Mouse (Mus musculus) kidney, embryonic 14.5 days (tissue): ENCODE data around the gene Obscn. TPM values are rescaled to one million over a fixed set of nuclear protein-coding genes. Genes with fewer than 3 reads are reported as not detected.
"Not testable (repeated sequence)": the region's sequence is repeated elsewhere in the genome, so short reads cannot be mapped to it uniquely, and the experiment has no call there.

Experiments
- ATAC-seq: fragments of 200-750 bp; cut with Nextera tagmentation; 2 replicates; pipeline ENCODE4 v1.8.0; 2017; ENCODE audit warnings: moderate number of reproducible peaks, mild to moderate bottlenecking, moderate TSS enrichment, moderate library complexity; ENCODE audit not compliant: low FRiP score, low TSS enrichment
- H3K27ac ChIP-seq: fragments of 300-500 bp; sonication (generic); 2 replicates; pipeline ENCODE4 v1.5.1; 2014; ENCODE audit warnings: low read depth, mild to moderate bottlenecking, low read length, moderate library complexity, mixed read lengths
- H3K27me3 ChIP-seq: fragments of 300-500 bp; sonication (generic); 2 replicates; pipeline ENCODE4 v1.6.1; 2014; ENCODE audit warnings: mild to moderate bottlenecking, low read length; ENCODE audit not compliant: control insufficient read depth, insufficient read depth
- H3K36me3 ChIP-seq: fragments of 300-500 bp; sonication (generic); 2 replicates; pipeline ENCODE4 v1.6.1; 2014; ENCODE audit warnings: low read length, mixed read lengths; ENCODE audit not compliant: control insufficient read depth, insufficient read depth
- H3K4me1 ChIP-seq: fragments of 300-500 bp; sonication (generic); 2 replicates; pipeline ENCODE4 v1.6.1; 2014; ENCODE audit warnings: low read length, mixed read lengths; ENCODE audit not compliant: control insufficient read depth, insufficient read depth
- H3K4me2 ChIP-seq: fragments of 300-500 bp; sonication (generic); replicated peaks from 2 replicates; pipeline ENCODE4 v1.6.1; 2014; ENCODE audit warnings: low read depth, mild to moderate bottlenecking, low read length
- H3K4me3 ChIP-seq: fragments of 300-500 bp; sonication (generic); 2 replicates; pipeline ENCODE4 v1.5.1; 2014; ENCODE audit warnings: mild to moderate bottlenecking, low read length
- H3K9ac ChIP-seq: fragments of 300-500 bp; sonication (generic); 2 replicates; pipeline ENCODE4 v1.6.1; 2014; ENCODE audit warnings: low read depth, mild to moderate bottlenecking, low read length, moderate library complexity
- H3K9me3 ChIP-seq: fragments of 300-500 bp; sonication (generic); 2 replicates; pipeline ENCODE4 v1.6.1; 2016; ENCODE audit warnings: low read length; ENCODE audit not compliant: control insufficient read depth
- WGBS: fragments of 180-500 bp; shearing (Covaris S2); extraction: QIAGEN DNeasy Blood & Tissue Kit; methylation state at CpG from one replicate; pipeline ENCODE4 v1.1.7; 2014; 5-methylcytosine and 5-hydroxymethylcytosine counted together
- polyA plus RNA-seq: library from polyadenylated mRNA; unstranded; fragments of >200 nt; fragmentation: Nextera tagmentation; extraction: Ambion mirVana; gene quantifications from 2 replicates; pipeline ENCODE4 v1.2.1, GENCODE M21; 2014

Obscn gene
- polyA plus RNA-seq, 1 experiment from 2014 or later = 0.51 TPM

DNA sequence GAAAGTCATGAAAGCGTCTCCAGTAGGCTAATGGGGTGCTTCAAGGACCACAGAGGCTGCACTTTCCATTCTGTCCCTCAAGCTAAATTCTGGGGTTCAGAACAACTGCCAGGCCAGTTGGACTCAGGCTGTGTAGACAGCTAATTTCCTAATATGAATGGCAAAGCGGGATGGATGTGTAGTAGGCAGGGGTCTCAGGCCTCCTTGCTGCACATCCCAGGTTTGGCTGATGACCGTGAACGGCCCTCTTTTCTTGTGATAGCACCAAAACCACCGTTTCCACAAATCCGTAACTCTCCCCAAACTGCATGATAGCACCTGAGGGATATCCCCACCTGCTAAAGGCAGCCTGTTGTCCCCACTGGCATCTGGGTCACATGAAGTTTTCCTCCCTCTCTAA is 177.7 kb downstream of the Obscn start:
- Histone ChIP-seq H3K9ac (peak overlapping the region; percentile 18; the same call in 1 of the 2 replicates), H3K27ac (no peak overlapping the region), H3K4me1 (peaks cover 21% of the 10 kb centered on the region; the same call in 1 of the 2 replicates), H3K4me2 (no peak overlapping the region), H3K36me3 (peaks cover 11% of the 10 kb centered on the region), H3K27me3 (peaks cover 4% of the 10 kb centered on the region), H3K4me3 (no peak overlapping the region), H3K9me3 (peaks cover 9% of the 10 kb centered on the region)
- 87% methylated on average over 6 of the region's 6 CpGs for WGBS
- no peak for ATAC-seq

DNA sequence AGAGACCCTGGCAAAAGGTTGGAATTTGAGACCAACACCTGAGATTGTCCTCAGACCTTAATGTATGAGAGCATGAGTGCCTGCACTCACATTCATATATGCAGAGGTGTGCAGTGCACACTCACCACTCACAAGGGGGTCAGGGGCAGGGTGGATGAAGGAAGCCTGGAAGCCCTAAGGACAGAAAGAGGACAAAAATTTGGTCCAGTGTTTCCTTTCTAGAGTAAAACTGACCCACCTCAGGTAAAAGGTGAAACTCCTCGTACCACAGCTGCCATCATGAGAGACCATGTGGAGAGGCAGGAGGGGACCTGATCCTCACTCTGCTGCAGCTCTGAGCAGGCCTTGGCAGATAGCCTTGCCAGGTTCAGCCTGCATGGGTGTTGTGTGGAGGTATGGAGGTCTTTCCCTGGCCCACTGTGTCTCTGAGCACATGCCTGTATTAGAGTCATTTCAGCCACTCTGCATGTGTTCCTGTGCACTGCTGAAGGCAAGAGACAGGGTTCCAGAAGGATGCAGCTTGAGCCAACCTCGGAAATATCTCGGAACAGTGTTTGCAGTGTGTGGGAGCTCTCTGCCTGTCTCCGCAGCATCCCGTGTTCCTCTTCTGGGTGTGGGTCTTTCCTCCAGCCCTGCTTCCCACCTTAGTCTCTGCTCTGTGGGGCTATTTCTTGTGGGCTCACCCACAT is 178.8 kb downstream of the Obscn start:
- peak overlapping the region; percentile 87; the same call in 1 of the 2 replicates for H3K4me2 ChIP-seq
- H3K4me3 ChIP-seq = no peak overlapping the region; the same call in 1 of the 2 replicates
- H3K9me3 ChIP-seq = peaks cover 9% of the 10 kb centered on the region
- H3K27me3 ChIP-seq = peaks cover 4% of the 10 kb centered on the region
- peaks cover 11% of the 10 kb centered on the region for H3K36me3 ChIP-seq
- ATAC-seq = no peak
- 82% methylated on average over 5 of the region's 5 CpGs for WGBS
- peak overlapping the region; percentile 93; the same call in 1 of the 2 replicates for H3K9ac ChIP-seq
- peaks cover 21% of the 10 kb centered on the region; the same call in 1 of the 2 replicates for H3K4me1 ChIP-seq
- H3K27ac ChIP-seq = no peak overlapping the region

DNA sequence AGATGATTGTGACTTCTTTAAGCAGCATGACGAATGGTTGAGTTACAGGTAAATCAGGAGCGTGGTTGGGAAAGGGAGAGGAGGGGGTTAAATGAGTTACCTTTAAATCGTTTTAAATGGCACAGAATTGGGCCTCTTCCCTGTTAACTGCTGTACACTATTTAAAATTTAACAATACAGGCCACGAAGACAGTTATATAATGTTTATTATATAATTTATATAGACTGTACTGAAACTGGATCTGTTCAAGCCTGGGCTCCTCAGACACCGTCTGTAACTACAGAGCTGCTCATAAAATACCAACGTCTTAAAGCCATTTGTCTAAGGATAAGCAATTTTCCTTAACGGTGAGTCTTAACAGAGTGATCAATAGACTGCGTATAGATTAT is 180.3 kb downstream of the Obscn start:
- H3K27me3 ChIP-seq = 0 out of 2 replicates have a peak, but pooled peaks cover 3% of the 10 kb centered on the region
- 23% methylated on average over 8 of the region's 8 CpGs for WGBS
- H3K4me2 ChIP-seq = peak overlapping the region; percentile 87
- H3K4me1 ChIP-seq = peaks cover 21% of the 10 kb centered on the region; the same call in 1 of the 2 replicates
- peaks cover 11% of the 10 kb centered on the region for H3K36me3 ChIP-seq
- peak overlapping the region; percentile 93 for H3K9ac ChIP-seq
- ATAC-seq = no peak
- no peaks in the 10 kb centered on the region for H3K9me3 ChIP-seq
- H3K4me3 ChIP-seq = peak overlapping the region; percentile 56
- peak overlapping the region; percentile 100; the same call in 1 of the 2 replicates for H3K27ac ChIP-seq

DNA sequence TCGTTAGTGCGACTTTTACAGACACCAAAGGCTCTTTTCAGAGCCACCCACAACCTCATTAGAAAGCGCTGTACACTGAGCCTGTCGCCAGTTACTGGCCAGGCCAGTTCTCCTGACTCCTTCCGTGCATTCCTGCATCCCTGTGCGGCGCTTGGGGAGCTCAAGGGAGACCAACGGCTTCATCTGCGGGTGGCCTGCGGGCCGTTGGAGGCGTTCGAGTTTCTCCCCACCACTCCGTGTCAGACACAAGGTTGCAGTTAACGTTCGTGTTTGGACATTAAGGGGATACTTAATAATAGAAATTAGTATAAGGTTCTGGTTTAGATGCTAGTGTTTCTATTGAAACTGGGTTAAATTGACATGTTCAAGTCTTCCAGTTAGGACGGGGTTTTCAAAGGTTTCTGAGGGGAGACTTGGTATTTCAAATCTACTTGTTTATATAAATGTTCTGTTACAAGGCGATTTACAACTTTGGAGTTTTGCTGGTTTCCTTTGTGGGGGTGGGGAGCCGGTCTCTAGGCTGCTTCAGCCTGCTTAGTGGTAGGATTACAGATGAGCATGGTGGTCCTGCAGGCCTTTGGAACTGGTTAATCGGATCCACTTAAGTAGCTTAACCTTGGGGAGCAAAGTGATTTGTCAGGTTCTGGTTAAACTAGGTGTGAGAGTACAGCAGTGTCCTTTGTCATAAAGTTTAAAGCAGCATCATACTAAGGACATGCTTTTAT is 180.9 kb downstream of the Obscn start:
- H3K4me1 ChIP-seq = peaks cover 21% of the 10 kb centered on the region; the same call in 1 of the 2 replicates
- peak overlapping the region; percentile 93 for H3K9ac ChIP-seq
- H3K9me3 ChIP-seq = no peaks in the 10 kb centered on the region
- peak overlapping the region; percentile 87 for H3K4me2 ChIP-seq
- H3K36me3 ChIP-seq = peaks cover 11% of the 10 kb centered on the region
- under 1% methylated on average over 20 of the region's 20 CpGs for WGBS
- peak overlapping the region; percentile 56 for H3K4me3 ChIP-seq
- H3K27me3 ChIP-seq = 0 out of 2 replicates have a peak, but pooled peaks cover 3% of the 10 kb centered on the region
- peak overlapping the region; percentile 100 for H3K27ac ChIP-seq
- ATAC-seq = no peak

DNA sequence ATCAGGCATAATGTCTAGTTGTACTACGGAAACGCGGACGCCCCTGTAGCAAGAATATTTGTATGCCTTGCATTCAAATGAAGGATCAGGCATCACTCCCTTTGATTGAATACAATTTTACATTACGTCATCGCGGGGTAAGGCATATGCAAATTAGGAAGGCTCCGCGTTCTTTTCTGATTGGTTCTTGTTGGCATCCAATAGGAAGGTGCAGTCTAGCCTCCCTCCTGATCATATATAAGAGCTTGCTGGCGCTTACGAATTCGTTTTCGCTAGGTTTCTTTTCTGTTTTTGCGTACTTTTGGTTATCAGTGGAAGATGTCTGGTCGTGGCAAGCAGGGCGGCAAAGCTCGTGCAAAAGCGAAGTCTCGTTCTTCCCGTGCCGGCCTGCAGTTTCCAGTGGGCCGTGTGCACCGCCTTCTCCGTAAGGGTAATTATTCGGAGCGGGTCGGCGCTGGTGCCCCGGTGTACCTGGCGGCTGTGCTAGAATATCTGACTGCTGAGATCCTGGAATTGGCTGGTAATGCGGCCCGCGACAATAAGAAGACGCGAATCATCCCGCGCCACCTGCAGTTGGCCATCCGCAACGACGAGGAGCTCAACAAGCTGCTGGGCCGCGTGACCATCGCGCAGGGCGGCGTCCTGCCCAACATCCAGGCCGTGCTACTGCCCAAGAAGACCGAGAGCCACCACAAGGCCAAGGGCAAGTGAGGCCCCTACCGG is 181.6 kb downstream of the Obscn start, which contains the start of the genes Hist3h2a and Trim17:
TSS of gene Hist3h2a (plus strand) at position 266 of the 723 bp plus-strand sequence.
TSS of gene Trim17 (plus strand) at position 266 of the 723 bp plus-strand sequence.
- peaks cover 21% of the 10 kb centered on the region; the same call in 1 of the 2 replicates for H3K4me1 ChIP-seq
- 0 out of 2 replicates have a peak, but pooled peaks cover 3% of the 10 kb centered on the region for H3K27me3 ChIP-seq
- H3K27ac ChIP-seq = peak within 1 kb of the TSS; percentile 100
- ATAC-seq = peak; percentile 93
- H3K4me2 ChIP-seq = peak within 1 kb of the TSS; percentile 87
- H3K9me3 ChIP-seq = no peaks in the 10 kb centered on the region
- under 1% methylated on average over 49 of the region's 49 CpGs for WGBS
- peaks cover 11% of the 10 kb centered on the region for H3K36me3 ChIP-seq
- peak within 1 kb of the TSS; percentile 93 for H3K9ac ChIP-seq
- peak within 1 kb of the TSS; percentile 56 for H3K4me3 ChIP-seq

DNA sequence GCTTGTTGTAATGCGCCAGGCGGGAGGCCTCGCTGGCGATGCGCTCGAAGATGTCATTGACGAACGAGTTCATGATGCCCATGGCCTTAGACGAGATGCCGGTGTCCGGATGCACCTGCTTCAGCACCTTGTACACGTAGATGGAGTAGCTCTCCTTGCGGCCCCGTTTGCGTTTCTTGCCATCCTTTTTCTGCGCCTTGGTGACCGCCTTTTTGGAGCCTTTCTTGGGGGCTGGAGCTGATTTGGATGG is 182.1 kb downstream of the Obscn start:
- ATAC-seq = not testable (repeated sequence)

DNA sequence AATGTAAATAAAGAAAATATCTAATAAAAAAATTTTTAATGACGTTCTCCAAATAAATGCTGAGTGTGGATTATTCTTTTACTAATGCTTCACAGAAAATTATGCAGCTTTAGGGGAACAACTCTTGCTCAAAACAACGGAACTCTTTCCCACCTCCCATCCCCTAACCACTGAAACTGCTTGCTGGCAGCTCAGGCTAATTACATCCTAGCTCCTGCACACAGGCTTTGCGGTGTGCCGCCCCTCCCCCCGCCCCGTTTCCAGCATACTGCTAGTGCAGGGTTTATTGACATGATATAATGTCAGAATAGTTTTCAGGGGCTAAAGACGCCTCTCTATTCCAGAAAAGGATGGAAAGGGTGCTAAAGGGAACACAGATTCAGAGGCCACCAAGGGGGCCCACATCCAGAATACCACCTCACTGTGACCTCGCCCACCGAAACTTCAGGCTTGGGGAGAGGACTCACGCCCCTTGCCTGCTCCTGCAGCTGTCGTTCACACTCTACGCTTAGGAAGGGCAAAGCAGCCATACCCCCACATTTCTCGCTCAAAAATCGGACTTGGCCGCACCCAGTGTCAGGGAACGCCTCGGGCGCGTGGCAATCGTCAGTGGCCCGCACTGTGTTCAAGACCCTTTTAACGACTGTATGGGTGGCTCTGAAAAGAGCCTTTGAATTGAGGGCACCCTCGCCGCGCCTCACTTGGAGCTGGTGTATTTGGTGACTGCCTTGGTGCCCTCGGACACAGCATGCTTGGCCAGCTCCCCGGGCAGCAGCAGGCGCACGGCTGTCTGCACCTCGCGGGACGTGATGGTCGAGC is 182.6 kb downstream of the Obscn start:
- Histone ChIP-seq H3K9ac (peak overlapping the region; percentile 93), H3K9me3 (no peaks in the 10 kb centered on the region), H3K4me3 (peak overlapping the region; percentile 56), H3K36me3 (peaks cover 11% of the 10 kb centered on the region), H3K27me3 (0 out of 2 replicates have a peak, but pooled peaks cover 3% of the 10 kb centered on the region), H3K27ac (peak overlapping the region; percentile 100), H3K4me2 (peak overlapping the region; percentile 79), H3K4me1 (peaks cover 20% of the 10 kb centered on the region; the same call in 1 of the 2 replicates)
- ATAC-seq = peak; percentile 5
- WGBS = 1% methylated on average over 33 of the region's 33 CpGs

More for the DNA sequence above, 182.1 kb downstream of the Obscn start:
- H3K9ac ChIP-seq = peak overlapping the region; percentile 93
- peak overlapping the region; percentile 100 for H3K27ac ChIP-seq
- 0% methylated on average over 17 of the region's 17 CpGs for WGBS
- H3K4me1 ChIP-seq = peaks cover 21% of the 10 kb centered on the region; the same call in 1 of the 2 replicates
- H3K9me3 ChIP-seq, H3K27me3 ChIP-seq: not testable (repeated sequence)
- H3K36me3 ChIP-seq = peaks cover 11% of the 10 kb centered on the region
- peak overlapping the region; percentile 79 for H3K4me2 ChIP-seq
- H3K4me3 ChIP-seq = peak overlapping the region; percentile 56

DNA sequence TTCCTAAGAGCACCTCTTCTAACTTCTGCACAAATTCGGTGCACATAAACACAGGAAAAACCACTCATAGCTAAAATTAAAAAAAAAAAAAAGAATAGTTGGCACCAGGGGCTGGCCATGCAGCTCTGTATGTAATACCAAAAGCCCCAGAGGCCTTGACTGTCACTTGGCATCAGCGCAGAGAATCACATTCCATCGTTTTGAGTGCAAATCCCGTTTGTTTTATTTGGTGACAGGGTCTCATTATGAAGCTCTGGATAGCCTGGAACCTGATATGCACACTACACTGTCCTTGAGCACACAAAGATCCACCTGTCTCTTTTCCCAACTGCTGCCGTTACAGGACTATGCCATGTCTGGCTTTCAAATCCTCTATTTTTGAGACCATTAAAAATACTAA is 185.0 kb downstream of the Obscn start:
- no peak overlapping the region for H3K9ac ChIP-seq
- no peak for ATAC-seq
- peaks cover 11% of the 10 kb centered on the region; the same call in 1 of the 2 replicates for H3K4me1 ChIP-seq
- no peak overlapping the region for H3K4me3 ChIP-seq
- H3K4me2 ChIP-seq = no peak overlapping the region
- H3K9me3 ChIP-seq = no peaks in the 10 kb centered on the region
- H3K27ac ChIP-seq = no peak overlapping the region
- 0 out of 2 replicates have a peak, but pooled peaks cover 3% of the 10 kb centered on the region for H3K27me3 ChIP-seq
- no peaks in the 10 kb centered on the region; the same call in 1 of the 2 replicates for H3K36me3 ChIP-seq
- 70% methylated on average over 5 of the region's 5 CpGs for WGBS
